Mouse (Mus musculus): Measurements from ENCODE around the gene Nfia. TPM values are rescaled to one million over a fixed set of nuclear protein-coding genes. Genes with fewer than 3 reads are reported as not detected.

Nfia gene
- polyA plus RNA-seq, 1 experiment from 2014 or later = 32.1 TPM

GRCm38 (mm10) chr4:98118761-98119675 is 346.5 kb downstream of the Nfia start:
- no peak overlapping the region for H3K4me3 ChIP-seq (ENCODE audit: low read length)
- no peak overlapping the region for H3K4me2 ChIP-seq (replicated peaks; ENCODE audit: low read depth, low read length)
- H3K9me3 ChIP-seq (ENCODE audit: control insufficient read depth, low read length) = no peaks in the 10 kb centered on the region
- no peak for ATAC-seq (ENCODE audit: low FRiP score, low TSS enrichment)
- H3K27ac ChIP-seq (ENCODE audit: low read depth, low read length) = no peak overlapping the region
- H3K9ac ChIP-seq (ENCODE audit: low read depth, low read length) = no peak overlapping the region
- 70% methylated on average over 10 of the region's 10 CpGs for WGBS
- peaks cover 4% of the 10 kb centered on the region; the same call in 1 of the 2 replicates for H3K4me1 ChIP-seq (ENCODE audit: control insufficient read depth, insufficient read depth, low read length)
- no peaks in the 10 kb centered on the region for H3K36me3 ChIP-seq (ENCODE audit: control insufficient read depth, insufficient read depth, low read length)
- H3K27me3 ChIP-seq (ENCODE audit: control insufficient read depth, insufficient read depth, low read length) = no peaks in the 10 kb centered on the region

GRCm38 (mm10) chr4:98119949-98120531 is 347.5 kb downstream of the Nfia start:
- no peaks in the 10 kb centered on the region for H3K27me3 ChIP-seq (ENCODE audit: control insufficient read depth, insufficient read depth, low read length)
- H3K4me1 ChIP-seq (ENCODE audit: control insufficient read depth, insufficient read depth, low read length) = peaks cover 4% of the 10 kb centered on the region; the same call in 1 of the 2 replicates
- no peak overlapping the region for H3K4me2 ChIP-seq (replicated peaks; ENCODE audit: low read depth, low read length)
- no peaks in the 10 kb centered on the region for H3K9me3 ChIP-seq (ENCODE audit: control insufficient read depth, low read length)
- H3K4me3 ChIP-seq (ENCODE audit: low read length) = no peak overlapping the region
- WGBS = 76% methylated on average over 3 of the region's 3 CpGs
- H3K9ac ChIP-seq (ENCODE audit: low read depth, low read length) = no peak overlapping the region
- no peak for ATAC-seq (ENCODE audit: low FRiP score, low TSS enrichment)
- H3K27ac ChIP-seq (ENCODE audit: low read depth, low read length) = no peak overlapping the region
- H3K36me3 ChIP-seq (ENCODE audit: control insufficient read depth, insufficient read depth, low read length) = no peaks in the 10 kb centered on the region

- Histone ChIP-seq H3K9me3 (ENCODE audit: control insufficient read depth, low read length) (no peaks in the 10 kb centered on the region), H3K4me3 (ENCODE audit: low read length) (no peak overlapping the region), H3K27ac (ENCODE audit: low read depth, low read length) (no peak overlapping the region), H3K4me1 (ENCODE audit: control insufficient read depth, insufficient read depth, low read length) (peaks cover 4% of the 10 kb centered on the region; the same call in 1 of the 2 replicates), H3K4me2 (replicated peaks; ENCODE audit: low read depth, low read length) (no peak overlapping the region), H3K36me3 (ENCODE audit: control insufficient read depth, insufficient read depth, low read length) (no peaks in the 10 kb centered on the region), H3K9ac (ENCODE audit: low read depth, low read length) (no peak overlapping the region), H3K27me3 (ENCODE audit: control insufficient read depth, insufficient read depth, low read length) (no peaks in the 10 kb centered on the region)
- no peak for ATAC-seq (ENCODE audit: low FRiP score, low TSS enrichment)
- whole genome bisulfite sequencing = 74% methylated on average over 6 of the region's 6 CpGs
Measured at GRCm38 (mm10) chr4:98120706-98121340, 348.3 kb downstream of the Nfia start.

GRCm38 (mm10) chr4:98126003-98126677 is 353.6 kb downstream of the Nfia start:
- no peaks in the 10 kb centered on the region for H3K27me3 ChIP-seq (ENCODE audit: control insufficient read depth, insufficient read depth, low read length)
- H3K9ac ChIP-seq (ENCODE audit: low read depth, low read length) = no peak overlapping the region
- H3K4me3 ChIP-seq (ENCODE audit: low read length) = no peak overlapping the region
- no peak overlapping the region for H3K27ac ChIP-seq (ENCODE audit: low read depth, low read length)
- H3K9me3 ChIP-seq (ENCODE audit: control insufficient read depth, low read length) = no peaks in the 10 kb centered on the region
- ATAC-seq (ENCODE audit: low FRiP score, low TSS enrichment) = peak; percentile 49; the same call in 1 of the 2 replicates
- H3K4me2 ChIP-seq (replicated peaks; ENCODE audit: low read depth, low read length) = no peak overlapping the region
- WGBS = 30% methylated on average over 11 of the region's 11 CpGs
- H3K36me3 ChIP-seq (ENCODE audit: control insufficient read depth, insufficient read depth, low read length) = no peaks in the 10 kb centered on the region
- H3K4me1 ChIP-seq (ENCODE audit: control insufficient read depth, insufficient read depth, low read length) = no peaks in the 10 kb centered on the region

- ATAC-seq (ENCODE audit: low FRiP score, low TSS enrichment) = no peak
- H3K4me1 ChIP-seq (ENCODE audit: control insufficient read depth, insufficient read depth, low read length) = no peaks in the 10 kb centered on the region
Measured at GRCm38 (mm10) chr4:98130798-98131197, 358.3 kb downstream of the Nfia start.

GRCm38 (mm10) chr4:98134027-98134426 is 361.5 kb downstream of the Nfia start:
- no peaks in the 10 kb centered on the region for H3K9me3 ChIP-seq (ENCODE audit: control insufficient read depth, low read length)
- no peak overlapping the region for H3K4me2 ChIP-seq (replicated peaks; ENCODE audit: low read depth, low read length)
- 94% methylated on average over 4 of the region's 4 CpGs for WGBS
- H3K4me1 ChIP-seq (ENCODE audit: control insufficient read depth, insufficient read depth, low read length) = no peaks in the 10 kb centered on the region
- no peak overlapping the region for H3K27ac ChIP-seq (ENCODE audit: low read depth, low read length)
- H3K4me3 ChIP-seq (ENCODE audit: low read length) = no peak overlapping the region
- no peak overlapping the region for H3K9ac ChIP-seq (ENCODE audit: low read depth, low read length)
- no peaks in the 10 kb centered on the region for H3K36me3 ChIP-seq (ENCODE audit: control insufficient read depth, insufficient read depth, low read length)
- ATAC-seq (ENCODE audit: low FRiP score, low TSS enrichment) = no peak
- H3K27me3 ChIP-seq (ENCODE audit: control insufficient read depth, insufficient read depth, low read length) = no peaks in the 10 kb centered on the region

More at GRCm38 (mm10) chr4:98130798-98131197, 358.3 kb downstream of the Nfia start:
- no peak overlapping the region for H3K4me3 ChIP-seq (ENCODE audit: low read length)
- H3K4me2 ChIP-seq (replicated peaks; ENCODE audit: low read depth, low read length) = no peak overlapping the region
- WGBS = 61% methylated on average over 2 of the region's 2 CpGs
- H3K27me3 ChIP-seq (ENCODE audit: control insufficient read depth, insufficient read depth, low read length) = no peaks in the 10 kb centered on the region
- H3K36me3 ChIP-seq (ENCODE audit: control insufficient read depth, insufficient read depth, low read length) = no peaks in the 10 kb centered on the region
- H3K9ac ChIP-seq (ENCODE audit: low read depth, low read length) = no peak overlapping the region
- no peaks in the 10 kb centered on the region for H3K9me3 ChIP-seq (ENCODE audit: control insufficient read depth, low read length)
- H3K27ac ChIP-seq (ENCODE audit: low read depth, low read length) = no peak overlapping the region

- Histone ChIP-seq H3K9me3 (ENCODE audit: control insufficient read depth, low read length) (no peaks in the 10 kb centered on the region), H3K4me1 (ENCODE audit: control insufficient read depth, insufficient read depth, low read length) (no peaks in the 10 kb centered on the region), H3K27ac (ENCODE audit: low read depth, low read length) (no peak overlapping the region), H3K4me3 (ENCODE audit: low read length) (no peak overlapping the region), H3K27me3 (ENCODE audit: control insufficient read depth, insufficient read depth, low read length) (no peaks in the 10 kb centered on the region), H3K4me2 (replicated peaks; ENCODE audit: low read depth, low read length) (no peak overlapping the region), H3K9ac (ENCODE audit: low read depth, low read length) (no peak overlapping the region), H3K36me3 (ENCODE audit: control insufficient read depth, insufficient read depth, low read length) (no peaks in the 10 kb centered on the region)
- WGBS = 70% methylated on average over 2 of the region's 2 CpGs
- ATAC-seq (ENCODE audit: low FRiP score, low TSS enrichment) = no peak
Measured at GRCm38 (mm10) chr4:98136072-98136471, 363.5 kb downstream of the Nfia start.

GRCm38 (mm10) chr4:98142879-98143436 is 370.4 kb downstream of the Nfia start:
- no peak overlapping the region for H3K9ac ChIP-seq (ENCODE audit: low read depth, low read length)
- 46% methylated on average over 1 of the region's 1 CpGs for WGBS

More at GRCm38 (mm10) chr4:98142879-98143436, 370.4 kb downstream of the Nfia start:
- Histone ChIP-seq H3K4me3 (ENCODE audit: low read length) (no peak overlapping the region), H3K4me1 (ENCODE audit: control insufficient read depth, insufficient read depth, low read length) (no peaks in the 10 kb centered on the region), H3K4me2 (replicated peaks; ENCODE audit: low read depth, low read length) (no peak overlapping the region), H3K27ac (ENCODE audit: low read depth, low read length) (no peak overlapping the region), H3K9me3 (ENCODE audit: control insufficient read depth, low read length) (no peaks in the 10 kb centered on the region), H3K36me3 (ENCODE audit: control insufficient read depth, insufficient read depth, low read length) (no peaks in the 10 kb centered on the region), H3K27me3 (ENCODE audit: control insufficient read depth, insufficient read depth, low read length) (no peaks in the 10 kb centered on the region)
- peak; percentile 49; the same call in 1 of the 2 replicates for ATAC-seq (ENCODE audit: low FRiP score, low TSS enrichment)

Data from kidney, embryonic 14.5 days (tissue).